Mouse (Mus musculus): ENCODE data around the gene Tuba3a. TPM values are rescaled to one million over a fixed set of nuclear protein-coding genes. Genes with fewer than 3 reads are reported as not detected.
A peak's percentile ranks its signal among the peaks of the same experiment; 100 is the strongest.
"Not testable (repeated sequence)": the region's sequence is repeated elsewhere in the genome, so short reads cannot be mapped to it uniquely, and the experiment has no call there.

Tuba3a gene
- total RNA-seq, 2 experiments from 2014 or later: not detected

GRCm38 (mm10) chr6:125308921-125309320, 23.1 kb upstream of the Tuba3a start:
- intact Hi-C loops (cut with DNase I): no loop called here
- DNase-seq: no peak

GRCm38 (mm10) chr6:125307091-125307490, 21.2 kb upstream of the Tuba3a start:
- DNase-seq: no peak
- intact Hi-C loops (cut with DNase I): no loop called here

- DNase-seq: no peak
- intact Hi-C loops (cut with DNase I): no loop called here
Measured at GRCm38 (mm10) chr6:125305465-125305864, 19.6 kb upstream of the Tuba3a start.

GRCm38 (mm10) chr6:125304408-125304807, 18.6 kb upstream of the Tuba3a start:
- DNase-seq; intact Hi-C loops (cut with DNase I): not testable (repeated sequence)

- DNase-seq: peak; percentile 64
- intact Hi-C loops (cut with DNase I): no loop called here
Measured at GRCm38 (mm10) chr6:125303242-125303641, 17.4 kb upstream of the Tuba3a start.

- intact Hi-C loops (cut with DNase I): no loop called here
- DNase-seq: no peak
Measured at GRCm38 (mm10) chr6:125302231-125302982, 16.6 kb upstream of the Tuba3a start.

GRCm38 (mm10) chr6:125300982-125301381, 15.1 kb upstream of the Tuba3a start:
- intact Hi-C loops (cut with DNase I): no loop called here
- no peak for DNase-seq

GRCm38 (mm10) chr6:125297149-125297820, 11.4 kb upstream of the Tuba3a start:
- no peak for DNase-seq
- intact Hi-C loops (cut with DNase I): no loop called here

GRCm38 (mm10) chr6:125294049-125294448, 8.2 kb upstream of the Tuba3a start:
- no peak for DNase-seq

GRCm38 (mm10) chr6:125292256-125292655, 6.4 kb upstream of the Tuba3a start:
- no peak for DNase-seq
- intact Hi-C loops (cut with DNase I): no loop called here

More at GRCm38 (mm10) chr6:125294049-125294448, 8.2 kb upstream of the Tuba3a start:
- intact Hi-C loops (cut with DNase I): no loop called here

- no peak for DNase-seq
- intact Hi-C loops (cut with DNase I): no loop called here
Measured at GRCm38 (mm10) chr6:125291329-125291728, 5.5 kb upstream of the Tuba3a start.

- no peak for DNase-seq
Measured at GRCm38 (mm10) chr6:125288730-125289129, 2.9 kb upstream of the Tuba3a start.

GRCm38 (mm10) chr6:125286944-125287343, 1.1 kb upstream of the Tuba3a start:
- no peak for DNase-seq
- intact Hi-C loops (cut with DNase I): no loop called here

More at GRCm38 (mm10) chr6:125288730-125289129, 2.9 kb upstream of the Tuba3a start:
- intact Hi-C loops (cut with DNase I): no loop called here

GRCm38 (mm10) chr6:125284751-125285150, 1.1 kb downstream of the Tuba3a start:
- intact Hi-C loops (cut with DNase I): no loop called here

GRCm38 (mm10) chr6:125284250-125284649, 1.6 kb downstream of the Tuba3a start:
- intact Hi-C loops (cut with DNase I): no loop called here
- no peak for DNase-seq

More at GRCm38 (mm10) chr6:125284751-125285150, 1.1 kb downstream of the Tuba3a start:
- no peak for DNase-seq

- not testable (repeated sequence) for DNase-seq
Measured at GRCm38 (mm10) chr6:125282721-125283120, 3.1 kb downstream of the Tuba3a start.

GRCm38 (mm10) chr6:125279729-125280128, 6.1 kb downstream of the Tuba3a start:
- no peak for DNase-seq
- intact Hi-C loops (cut with DNase I): no loop called here

More at GRCm38 (mm10) chr6:125282721-125283120, 3.1 kb downstream of the Tuba3a start:
- intact Hi-C loops (cut with DNase I): not testable (repeated sequence)

- intact Hi-C loops (cut with DNase I): loop anchor here (5.0 kb wide), 2 partner anchors 58 to 113 kb away; partner anchors contain the start of gene Vamp1
- peak; percentile 39 for DNase-seq
Measured at GRCm38 (mm10) chr6:125274841-125275563, 10.8 kb downstream of the Tuba3a start.

GRCm38 (mm10) chr6:125272228-125272785, 13.5 kb downstream of the Tuba3a start:
- no peak for DNase-seq
- intact Hi-C loops (cut with DNase I): loop anchor here (5.0 kb wide), 2 partner anchors 55 to 110 kb away; partner anchors contain the start of gene Vamp1

- intact Hi-C loops (cut with DNase I): loop anchor here (5.0 kb wide), 2 partner anchors 54 to 109 kb away; partner anchors contain the start of gene Vamp1
- DNase-seq: peak; percentile 92
Measured at GRCm38 (mm10) chr6:125271455-125272227, 14.2 kb downstream of the Tuba3a start.

Data from left cerebral cortex, postnatal 4 days (tissue).